Mouse (Mus musculus): ENCODE results near the gene Capn7. TPM values are rescaled to one million over a fixed set of nuclear protein-coding genes. Genes with fewer than 3 reads are reported as not detected.
A peak's percentile ranks its signal among the peaks of the same experiment; 100 is the strongest.

Gene Capn7
- polyA plus RNA-seq, 1 experiment from 2014 or later, result 37.1 TPM

DNA sequence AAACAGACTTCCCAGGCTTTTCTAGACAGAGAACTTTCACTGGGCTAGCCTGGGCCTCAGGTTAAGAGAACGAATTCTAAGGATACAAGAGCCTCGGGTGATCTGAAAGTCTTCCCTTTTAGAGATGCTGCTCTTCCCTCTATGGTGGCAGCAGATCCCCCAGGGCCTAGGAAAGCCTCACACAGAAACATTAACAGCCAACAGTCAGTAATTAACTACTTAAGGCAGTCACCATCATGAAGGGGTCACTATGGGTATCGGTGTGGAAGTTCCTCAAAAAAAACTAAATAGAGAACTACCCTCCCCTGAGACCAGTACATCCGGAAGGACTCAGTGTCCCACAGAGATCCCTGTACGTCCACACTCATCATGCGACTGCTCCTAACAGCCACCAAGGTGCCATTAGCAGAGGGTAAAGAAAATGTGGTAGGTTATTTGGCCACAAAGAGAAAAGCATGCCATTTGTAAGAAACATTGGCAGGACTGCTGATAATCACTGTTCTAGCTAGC lies 65.5 kb downstream of the Capn7 start:
- H3K27ac ChIP-seq, result peak overlapping the region; percentile 80
- H3K9me3 ChIP-seq, result no peaks in the 10 kb centered on the region
- peaks cover 3% of the 10 kb centered on the region; the same call in 1 of the 2 replicates for H3K36me3 ChIP-seq
- H3K4me1 ChIP-seq, result peaks cover 94% of the 10 kb centered on the region
- 71% methylated on average over 6 of the region's 6 CpGs for WGBS
- DNase-seq (ENCODE audit: low spot score), result no peak
- H3K4me3 ChIP-seq, result no peak overlapping the region
- no peaks in the 10 kb centered on the region for H3K27me3 ChIP-seq (ENCODE audit: insufficient read depth, poor library complexity, severe bottlenecking)

GRCm38 (mm10) chr14:31402693-31403092 lies 66.3 kb downstream of the Capn7 start:
- Histone ChIP-seq H3K4me3 (no peak overlapping the region), H3K36me3 (peaks cover 3% of the 10 kb centered on the region; the same call in 1 of the 2 replicates), H3K4me1 (peaks cover 96% of the 10 kb centered on the region), H3K9me3 (no peaks in the 10 kb centered on the region), H3K27ac (peak overlapping the region; percentile 80), H3K27me3 (ENCODE audit: insufficient read depth, poor library complexity, severe bottlenecking) (no peaks in the 10 kb centered on the region)
- 69% methylated on average over 5 of the region's 5 CpGs for WGBS
- no peak for DNase-seq (ENCODE audit: low spot score)

DNA sequence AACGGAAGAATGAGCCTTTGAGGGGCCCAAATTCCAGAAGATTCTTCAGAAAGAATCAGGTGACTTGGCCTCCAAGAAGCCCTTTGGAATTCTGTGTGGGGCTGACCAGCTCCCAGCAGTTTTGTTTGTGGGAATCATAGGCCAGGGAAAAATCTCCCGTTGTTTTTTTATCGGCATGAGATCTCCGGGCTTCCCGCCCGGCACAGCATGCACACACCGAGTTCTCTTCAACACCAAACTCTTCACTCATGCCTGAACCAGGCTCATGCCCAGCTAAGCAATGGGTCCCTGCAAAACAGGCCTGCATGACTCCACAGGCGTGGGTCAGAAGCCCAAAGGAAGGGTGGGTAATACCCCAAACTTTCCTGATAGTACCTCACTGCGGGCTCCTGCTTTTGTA lies 67.1 kb downstream of the Capn7 start:
- no peaks in the 10 kb centered on the region for H3K9me3 ChIP-seq
- 21% methylated on average over 9 of the region's 9 CpGs for whole genome bisulfite sequencing
- peaks cover 3% of the 10 kb centered on the region; the same call in 1 of the 2 replicates for H3K36me3 ChIP-seq
- H3K27ac ChIP-seq, result peak overlapping the region; percentile 76
- H3K27me3 ChIP-seq (ENCODE audit: insufficient read depth, poor library complexity, severe bottlenecking), result no peaks in the 10 kb centered on the region
- peaks cover 96% of the 10 kb centered on the region for H3K4me1 ChIP-seq
- peak overlapping the region; percentile 22; the same call in 1 of the 2 replicates for H3K4me3 ChIP-seq
- DNase-seq (ENCODE audit: low spot score), result no peak

DNA sequence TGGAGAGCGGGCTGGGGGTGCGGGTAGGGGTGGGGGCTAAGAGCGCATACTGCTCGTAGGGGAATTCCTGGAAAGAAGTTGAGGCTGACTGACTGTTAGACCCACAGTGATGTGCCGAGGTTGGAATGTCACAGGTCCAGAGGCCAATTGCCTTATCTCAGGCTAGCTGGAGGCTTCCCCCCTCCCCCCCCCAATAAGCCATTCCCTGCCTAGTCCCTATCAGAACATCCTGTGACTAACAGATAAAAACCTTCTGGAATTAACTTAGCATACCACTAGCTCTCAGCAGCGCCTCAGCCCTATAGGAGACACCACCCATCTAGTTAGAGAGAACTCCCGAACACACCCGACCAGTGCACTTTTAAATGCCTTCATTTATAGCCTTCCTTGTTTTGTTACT lies 67.6 kb downstream of the Capn7 start:
- peak overlapping the region; percentile 22 for H3K4me3 ChIP-seq
- H3K27ac ChIP-seq, result peak overlapping the region; percentile 76
- H3K27me3 ChIP-seq (ENCODE audit: insufficient read depth, poor library complexity, severe bottlenecking), result no peaks in the 10 kb centered on the region
- DNase-seq (ENCODE audit: low spot score), result peak; percentile 88
- H3K9me3 ChIP-seq, result no peaks in the 10 kb centered on the region
- peaks cover 3% of the 10 kb centered on the region; the same call in 1 of the 2 replicates for H3K36me3 ChIP-seq
- peaks cover 99% of the 10 kb centered on the region for H3K4me1 ChIP-seq
- 7% methylated on average over 8 of the region's 8 CpGs for WGBS

DNA sequence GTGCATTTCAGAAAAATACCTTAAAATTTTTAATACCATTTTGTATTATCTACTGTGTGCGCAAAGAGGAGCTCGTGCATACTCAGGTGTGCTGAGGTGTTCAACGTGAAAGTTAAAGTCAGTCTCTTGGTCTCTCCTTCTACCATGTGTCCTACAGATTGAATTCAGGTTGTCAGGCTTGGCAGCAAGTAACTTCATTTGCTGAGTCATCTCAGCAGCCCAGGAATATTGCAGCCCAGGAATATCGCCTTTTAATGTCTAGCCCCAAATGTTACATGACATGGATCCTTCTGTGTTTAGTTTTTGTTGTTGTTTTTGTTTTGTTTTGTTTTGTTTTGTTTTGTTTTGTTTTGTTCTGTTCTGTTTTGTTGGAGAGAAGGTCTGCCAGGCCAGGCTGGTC lies 68.2 kb downstream of the Capn7 start:
- H3K27ac ChIP-seq, result peak overlapping the region; percentile 76
- H3K9me3 ChIP-seq, result no peaks in the 10 kb centered on the region
- no peak overlapping the region for H3K4me3 ChIP-seq
- H3K36me3 ChIP-seq, result peaks cover 4% of the 10 kb centered on the region; the same call in 1 of the 2 replicates
- 77% methylated on average over 4 of the region's 4 CpGs for WGBS
- no peak for DNase-seq (ENCODE audit: low spot score)
- H3K27me3 ChIP-seq (ENCODE audit: insufficient read depth, poor library complexity, severe bottlenecking), result no peaks in the 10 kb centered on the region
- H3K4me1 ChIP-seq, result peaks cover 100% of the 10 kb centered on the region

- H3K36me3 ChIP-seq, result peaks cover 14% of the 10 kb centered on the region; the same call in 1 of the 2 replicates
- peaks cover 100% of the 10 kb centered on the region for H3K4me1 ChIP-seq
- no peaks in the 10 kb centered on the region for H3K27me3 ChIP-seq (ENCODE audit: insufficient read depth, poor library complexity, severe bottlenecking)
- H3K9me3 ChIP-seq, result no peaks in the 10 kb centered on the region
- H3K4me3 ChIP-seq, result no peak overlapping the region
- H3K27ac ChIP-seq, result peak overlapping the region; percentile 87; the same call in 1 of the 2 replicates
- DNase-seq (ENCODE audit: low spot score), result no peak
- 75% methylated on average over 6 of the region's 6 CpGs for WGBS
Measured at GRCm38 (mm10) chr14:31405652-31406051, 69.2 kb downstream of the Capn7 start.

DNA sequence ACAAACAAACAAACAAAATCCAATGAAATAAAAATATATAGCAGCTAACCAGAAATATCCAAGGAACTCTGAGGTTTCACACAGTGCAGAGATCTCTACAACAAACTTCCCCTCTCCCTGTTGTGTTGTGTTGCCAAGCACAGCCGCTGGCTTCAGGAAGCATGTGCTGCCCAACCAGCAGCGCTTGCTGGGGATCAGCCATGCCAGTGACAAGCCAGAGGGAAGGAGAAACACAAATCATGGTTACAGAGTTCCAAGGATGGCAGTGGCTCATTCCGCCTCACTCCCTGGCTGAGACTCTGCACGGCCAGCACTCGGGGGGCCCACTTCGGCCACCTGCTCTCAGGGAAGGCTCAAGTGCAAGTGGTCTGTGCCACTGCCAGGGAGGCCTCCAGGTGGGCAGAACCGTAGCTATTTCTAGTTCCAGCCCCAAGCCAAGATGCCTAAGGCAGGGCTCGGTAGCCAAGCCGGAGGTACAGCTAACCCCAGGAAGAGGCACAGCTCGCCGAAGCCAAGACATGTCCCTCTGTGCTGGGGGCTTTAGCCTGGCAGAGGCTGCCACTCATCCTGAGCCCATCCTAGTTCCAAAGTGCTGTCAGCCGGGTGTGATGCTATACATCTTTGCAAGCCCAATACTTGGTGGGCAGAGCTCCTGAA lies 69.8 kb downstream of the Capn7 start:
- no peak for DNase-seq (ENCODE audit: low spot score)
- Histone ChIP-seq H3K36me3 (peaks cover 21% of the 10 kb centered on the region; the same call in 1 of the 2 replicates), H3K27me3 (ENCODE audit: insufficient read depth, poor library complexity, severe bottlenecking) (no peaks in the 10 kb centered on the region), H3K4me3 (no peak overlapping the region), H3K27ac (peak overlapping the region; percentile 87), H3K9me3 (no peaks in the 10 kb centered on the region), H3K4me1 (peaks cover 100% of the 10 kb centered on the region)
- 80% methylated on average over 12 of the region's 12 CpGs for WGBS

DNA sequence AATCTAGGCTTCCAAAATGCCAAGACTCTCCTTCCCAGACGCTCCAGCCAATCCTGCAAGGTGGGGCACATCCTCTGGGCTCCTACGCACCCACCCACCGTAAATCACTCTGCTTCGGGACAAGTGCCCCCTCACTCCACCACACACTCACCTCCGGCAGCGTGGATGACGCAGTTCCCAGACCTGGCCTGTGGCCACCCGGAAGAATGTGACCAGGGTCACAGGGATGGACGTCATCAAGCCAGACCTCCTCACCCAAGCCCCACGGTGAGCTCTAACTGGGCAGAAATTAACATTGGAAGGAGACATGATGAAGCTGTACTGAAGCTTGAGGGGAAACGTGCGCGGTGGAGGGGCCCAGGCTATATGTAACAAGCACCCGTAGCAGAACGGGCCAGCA lies 70.8 kb downstream of the Capn7 start:
- Histone ChIP-seq H3K4me1 (peaks cover 98% of the 10 kb centered on the region), H3K27ac (peak overlapping the region; percentile 87), H3K27me3 (ENCODE audit: insufficient read depth, poor library complexity, severe bottlenecking) (no peaks in the 10 kb centered on the region), H3K9me3 (no peaks in the 10 kb centered on the region), H3K4me3 (no peak overlapping the region), H3K36me3 (peaks cover 24% of the 10 kb centered on the region; the same call in 1 of the 2 replicates)
- WGBS, result 78% methylated on average over 15 of the region's 15 CpGs
- DNase-seq (ENCODE audit: low spot score), result no peak

DNA sequence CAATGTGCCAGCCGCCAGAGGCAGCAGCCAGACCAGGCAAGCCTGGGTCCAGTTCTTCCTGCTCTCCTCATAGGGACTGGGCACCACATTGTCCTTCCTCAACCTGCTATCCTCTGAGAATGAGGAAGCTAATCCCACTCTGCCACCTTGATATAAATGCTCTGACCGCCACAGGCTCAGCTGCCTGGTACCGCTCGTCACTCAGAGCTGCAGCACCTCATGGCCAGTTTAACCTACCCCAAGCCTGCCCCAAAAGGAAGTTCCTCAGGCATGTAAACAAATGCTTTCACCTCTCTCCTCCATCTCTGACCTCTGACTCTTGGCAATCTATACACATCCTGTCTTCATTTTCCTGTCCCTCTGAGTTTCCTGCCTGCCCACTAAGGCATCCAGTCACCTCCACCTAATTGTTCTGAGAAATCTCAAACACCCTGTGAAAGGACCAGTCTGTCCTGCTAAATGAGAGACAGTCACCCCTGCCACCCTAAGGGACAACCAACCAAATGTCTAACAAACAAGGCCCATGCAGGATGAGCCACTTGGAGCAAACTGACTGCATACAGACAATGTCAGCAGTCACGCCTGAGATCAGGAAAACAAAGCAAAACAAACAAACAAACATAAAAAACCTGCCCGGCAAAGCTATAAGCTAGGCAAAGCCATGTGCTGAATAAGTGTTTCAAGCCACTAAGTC lies 71.6 kb downstream of the Capn7 start:
- Histone ChIP-seq H3K9me3 (no peaks in the 10 kb centered on the region), H3K4me3 (no peak overlapping the region), H3K27ac (peak overlapping the region; percentile 87), H3K4me1 (peaks cover 98% of the 10 kb centered on the region), H3K27me3 (ENCODE audit: insufficient read depth, poor library complexity, severe bottlenecking) (no peaks in the 10 kb centered on the region), H3K36me3 (peaks cover 26% of the 10 kb centered on the region; the same call in 1 of the 2 replicates)
- DNase-seq (ENCODE audit: low spot score), result no peak
- WGBS, result 51% methylated on average over 6 of the region's 6 CpGs

- 33% methylated on average over 8 of the region's 8 CpGs for WGBS
- peak overlapping the region; percentile 22; the same call in 1 of the 2 replicates for H3K4me3 ChIP-seq
- peaks cover 26% of the 10 kb centered on the region; the same call in 1 of the 2 replicates for H3K36me3 ChIP-seq
- H3K27ac ChIP-seq, result peak overlapping the region; percentile 87
- H3K9me3 ChIP-seq, result no peaks in the 10 kb centered on the region
- H3K4me1 ChIP-seq, result peaks cover 98% of the 10 kb centered on the region
- DNase-seq (ENCODE audit: low spot score), result no peak
- no peaks in the 10 kb centered on the region for H3K27me3 ChIP-seq (ENCODE audit: insufficient read depth, poor library complexity, severe bottlenecking)
Measured at GRCm38 (mm10) chr14:31408666-31409065, 72.2 kb downstream of the Capn7 start.

DNA sequence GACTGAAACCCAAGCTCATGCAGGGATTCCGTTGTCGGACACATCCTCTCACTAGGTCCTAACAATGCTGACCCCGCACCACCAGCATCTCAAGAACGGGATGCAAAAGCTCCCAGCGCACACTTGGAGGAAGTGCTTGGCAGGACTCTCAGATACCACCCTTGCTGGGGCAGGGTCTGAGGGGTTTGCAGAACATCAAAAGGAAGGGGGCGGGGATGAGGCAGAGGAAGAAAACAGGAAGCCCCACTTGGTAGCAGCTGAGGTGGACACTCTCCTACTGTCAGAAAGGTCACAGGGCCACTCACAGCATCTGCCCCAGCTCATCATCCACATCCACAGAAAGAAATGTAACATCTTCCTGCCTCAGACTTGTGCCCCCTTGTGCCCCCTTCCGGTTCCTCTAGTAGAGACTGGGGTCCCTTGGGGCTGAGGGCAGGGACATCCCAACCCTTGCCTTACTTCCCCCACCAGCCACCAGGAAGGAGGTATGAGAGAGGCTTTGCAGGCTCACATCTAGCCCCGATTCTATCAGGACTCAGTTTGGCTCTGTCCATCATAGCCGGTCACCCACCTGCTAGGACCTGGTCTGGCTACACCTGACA lies 73.8 kb downstream of the Capn7 start:
- 65% methylated on average over 9 of the region's 9 CpGs for WGBS
- no peaks in the 10 kb centered on the region for H3K27me3 ChIP-seq (ENCODE audit: insufficient read depth, poor library complexity, severe bottlenecking)
- H3K36me3 ChIP-seq, result peaks cover 26% of the 10 kb centered on the region; the same call in 1 of the 2 replicates
- peaks cover 98% of the 10 kb centered on the region for H3K4me1 ChIP-seq
- peak overlapping the region; percentile 87 for H3K27ac ChIP-seq
- no peaks in the 10 kb centered on the region for H3K9me3 ChIP-seq
- no peak overlapping the region for H3K4me3 ChIP-seq
- DNase-seq (ENCODE audit: low spot score), result peak; percentile 74

DNA sequence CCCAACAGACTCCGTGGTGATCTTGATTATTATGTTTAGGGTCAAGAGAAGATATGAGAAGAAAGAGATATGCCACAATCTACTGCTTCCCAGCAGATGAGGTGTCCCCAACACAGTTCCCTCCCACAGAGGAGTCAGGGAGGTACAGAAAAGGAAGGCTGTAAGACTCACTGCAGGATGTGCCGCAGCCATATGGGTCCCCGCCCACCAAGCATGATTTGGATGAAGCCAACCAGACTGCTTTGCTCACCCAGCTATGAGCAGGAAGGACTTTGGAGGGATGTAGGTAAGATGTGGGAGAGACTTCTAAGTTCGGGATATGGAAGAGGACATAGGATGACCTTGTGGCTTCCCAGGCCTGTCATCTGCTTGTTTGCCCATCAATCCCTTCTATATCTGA lies 74.3 kb downstream of the Capn7 start:
- Histone ChIP-seq H3K9me3 (no peaks in the 10 kb centered on the region), H3K27me3 (ENCODE audit: insufficient read depth, poor library complexity, severe bottlenecking) (no peaks in the 10 kb centered on the region), H3K4me3 (no peak overlapping the region), H3K27ac (peak overlapping the region; percentile 87; the same call in 1 of the 2 replicates), H3K4me1 (peaks cover 98% of the 10 kb centered on the region), H3K36me3 (peaks cover 26% of the 10 kb centered on the region; the same call in 1 of the 2 replicates)
- no peak for DNase-seq (ENCODE audit: low spot score)
- WGBS, result 66% methylated on average over 4 of the region's 4 CpGs

Measured in heart, embryonic 10.5 days (tissue).